Mouse (Mus musculus) lung, postnatal 10 days (tissue): ENCODE measurements around the gene Ppp6r1.
"Not testable (repeated sequence)": the region's sequence is repeated elsewhere in the genome, so short reads cannot be mapped to it uniquely, and the experiment has no call there.

ENCODE experiments used
- DNase-seq: peaks from one replicate; pipeline ENCODE4 v3.0.0; 2021

Gene Ppp6r1

DNA sequence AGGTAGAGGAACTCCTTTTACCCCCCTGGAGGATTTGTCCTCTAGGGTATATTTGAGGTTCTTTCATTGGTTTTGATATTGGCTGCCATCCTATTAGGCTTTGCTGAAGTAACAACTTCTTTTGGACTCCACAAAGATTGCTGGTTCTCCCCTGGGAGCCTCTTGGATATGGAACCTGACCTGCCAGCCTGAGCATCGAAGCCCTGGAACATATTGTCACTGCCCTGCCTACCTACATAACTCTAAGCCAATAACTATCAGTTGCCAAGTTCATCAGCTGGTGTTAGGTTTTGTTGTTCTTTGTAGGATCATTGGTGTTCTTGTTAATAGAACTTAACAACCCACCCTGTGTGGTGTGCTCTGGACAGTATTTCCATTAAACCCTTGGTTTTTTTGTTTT, 45.9 kb downstream of the Ppp6r1 start:
- DNase-seq: no peak

DNA sequence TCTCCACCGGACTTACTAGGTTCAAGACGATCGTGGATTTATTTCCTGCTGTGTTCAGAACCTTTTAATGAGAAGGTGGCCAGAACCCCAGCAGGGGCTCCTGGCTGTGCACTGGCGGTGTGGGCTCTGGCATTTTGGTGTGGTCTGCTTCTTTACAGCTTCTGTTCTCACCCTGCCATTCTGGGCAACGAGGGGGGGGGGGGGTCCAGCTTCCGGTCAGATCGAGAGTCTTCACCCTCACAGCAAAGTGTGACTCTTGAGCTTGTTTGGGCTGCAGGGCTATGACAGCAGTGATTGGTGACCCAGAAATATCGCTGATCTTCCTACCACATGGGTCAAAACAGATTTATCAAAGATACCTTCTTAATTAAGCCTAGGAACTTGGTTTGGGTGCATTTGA, 46.4 kb downstream of the Ppp6r1 start:
- DNase-seq: no peak

DNA sequence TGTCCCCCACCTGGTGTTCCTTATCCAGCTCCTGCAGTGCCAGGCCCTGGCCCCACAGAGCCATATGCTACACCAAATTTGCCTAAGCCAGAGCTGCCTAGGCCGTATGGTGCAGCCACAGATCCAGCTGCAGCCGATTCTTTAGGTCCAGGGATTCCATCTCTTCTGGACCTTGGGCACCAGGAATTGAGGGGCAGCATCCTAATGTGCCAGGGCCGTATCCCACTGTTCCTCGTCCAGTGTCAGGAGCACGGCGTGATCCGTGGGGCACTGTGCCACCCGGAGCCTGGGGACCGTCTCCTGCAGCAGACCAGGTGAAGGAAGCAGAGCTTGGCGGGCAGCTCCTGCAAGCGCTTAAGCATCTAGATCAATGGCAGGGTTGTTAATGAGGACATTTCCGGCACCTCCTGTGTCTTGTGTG, 46.9 kb downstream of the Ppp6r1 start:
- no peak for DNase-seq

DNA sequence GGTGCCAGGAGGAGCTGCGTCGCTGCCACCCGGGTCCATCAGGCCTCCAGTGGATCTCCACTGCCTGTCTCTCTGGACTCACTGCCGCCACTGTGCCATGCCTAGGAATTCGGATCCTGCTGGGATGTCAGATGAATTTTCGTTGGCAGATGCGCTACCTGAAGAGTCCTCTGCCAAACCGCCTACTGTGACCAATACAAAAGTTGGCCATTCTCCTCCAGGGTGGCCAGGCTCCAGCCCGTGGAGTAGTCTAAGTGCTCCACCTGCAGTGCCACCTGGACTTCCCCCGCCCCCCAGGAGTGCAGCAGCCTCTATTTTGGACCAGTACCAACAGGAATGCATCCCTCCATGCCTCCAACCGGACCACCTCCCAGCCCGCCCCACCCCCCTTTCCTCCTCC, 47.3 kb downstream of the Ppp6r1 start:
- DNase-seq: no peak

DNA sequence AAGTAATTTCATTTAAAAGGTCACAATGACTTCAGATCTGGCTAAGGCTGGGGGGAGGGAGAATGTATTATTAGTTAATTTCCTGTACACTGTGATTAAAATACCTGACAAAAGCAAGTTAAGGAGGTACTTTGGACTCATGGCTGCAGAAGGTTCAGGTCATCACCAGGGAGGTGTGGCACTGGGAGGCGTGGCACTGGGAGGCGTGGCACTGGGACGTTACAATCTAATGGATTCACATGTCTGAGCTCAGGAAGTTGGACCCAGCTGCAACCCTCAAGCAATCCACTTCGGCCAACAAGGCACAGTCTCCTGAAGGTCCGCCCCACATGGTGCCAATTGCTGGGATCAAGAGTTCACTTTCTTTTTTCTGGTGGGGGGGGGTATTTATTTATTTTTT, 50.8 kb downstream of the Ppp6r1 start:
- DNase-seq: no peak

DNA sequence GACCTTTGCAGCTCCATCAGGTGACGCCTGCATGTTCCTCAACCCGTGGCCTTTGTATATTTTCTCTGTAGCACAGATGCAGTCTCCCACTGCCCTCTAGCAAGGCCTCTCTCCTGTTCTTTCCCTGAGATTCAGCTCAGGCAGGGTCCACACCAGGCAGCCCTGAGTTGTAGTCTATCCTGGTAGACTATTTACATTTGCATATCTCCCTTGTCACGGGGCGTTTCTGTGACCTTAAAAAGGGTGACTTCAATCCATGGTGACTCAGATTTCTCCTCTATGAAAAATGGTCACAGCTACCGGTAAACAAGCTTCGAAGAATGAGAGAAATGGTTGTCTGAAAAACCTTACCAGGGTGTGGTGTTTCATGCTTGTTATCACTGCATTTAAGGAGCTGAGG, 54.9 kb downstream of the Ppp6r1 start, which contains the start of gene Ptprh:
Gene Ptprh (minus strand): TSS at position 169 of the 400 bp plus-strand sequence.
- no peak for DNase-seq

DNA sequence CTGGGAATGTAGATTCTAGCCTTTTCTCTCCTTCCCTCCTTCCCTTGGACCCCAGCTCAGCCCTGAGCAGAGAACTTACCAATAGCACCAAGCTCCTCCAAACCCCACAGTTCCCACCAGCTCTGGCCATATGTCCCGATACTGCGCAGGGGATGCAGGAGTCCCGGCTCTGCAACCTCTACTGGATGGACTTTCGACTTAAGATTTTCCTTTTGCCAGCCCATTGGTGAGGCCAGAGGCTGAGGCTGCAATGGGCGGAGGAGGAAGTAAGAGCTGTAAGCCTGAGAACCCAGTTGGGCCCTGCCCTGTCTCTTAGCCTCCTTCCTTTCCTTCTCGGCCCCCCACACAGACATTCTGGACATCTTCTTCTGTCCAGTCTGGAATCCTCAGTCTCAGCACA, 55.9 kb downstream of the Ppp6r1 start:
- DNase-seq: no peak

DNA sequence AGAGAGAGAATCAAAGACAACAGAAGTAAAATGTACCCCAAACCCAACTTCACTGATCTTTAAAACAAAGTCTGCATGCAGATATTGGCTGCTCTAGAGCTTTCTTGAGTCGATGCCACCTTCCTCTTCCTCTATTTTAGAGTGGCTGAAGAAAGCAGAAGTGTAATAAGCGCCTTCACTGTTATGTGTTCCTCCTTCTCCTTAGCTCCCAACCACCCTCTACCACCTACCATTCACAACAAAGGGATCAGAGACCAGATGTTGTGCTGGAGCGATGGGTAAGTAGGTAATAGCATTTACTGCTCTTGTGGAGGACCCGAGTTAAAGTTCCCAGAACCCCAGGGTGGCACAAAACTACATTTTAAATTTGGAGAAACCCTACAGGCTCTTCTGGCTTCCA, 61.8 kb downstream of the Ppp6r1 start:
- not testable (repeated sequence) for DNase-seq
